Mouse (Mus musculus) spleen, adult 2 months (tissue): ENCODE results near the gene Dpp7. TPM values are rescaled to one million over a fixed set of nuclear protein-coding genes. Genes with fewer than 3 reads are reported as not detected.
A peak's percentile ranks its signal among the peaks of the same experiment; 100 is the strongest.

ENCODE experiments used
- DNase-seq, 2 experiments: peaks; one replicate each; pipeline versions ENCODE4 v3.0.0 to v3.0.0-alpha.2; 2012 to 2021; ENCODE audit warnings: low spot score in 2 of 2, low read depth in 1 of 2
- H3K27ac ChIP-seq: fragments of 200-500 bp; 2 replicates; pipeline ENCODE4 v1.5.1; 2012; ENCODE audit warnings: low read length, inconsistent platforms; ENCODE audit not compliant: insufficient read depth
- H3K27me3 ChIP-seq: fragments of 200-500 bp; 2 replicates; pipeline ENCODE4 v1.6.1; 2012; ENCODE audit warnings: mild to moderate bottlenecking, moderate library complexity, low read length, inconsistent platforms; ENCODE audit not compliant: control insufficient read depth, insufficient read depth
- H3K36me3 ChIP-seq: fragments of 200-500 bp; 2 replicates; pipeline ENCODE4 v1.6.1; 2012; ENCODE audit warnings: mild to moderate bottlenecking, low read length, inconsistent platforms; ENCODE audit not compliant: control insufficient read depth, insufficient read depth
- H3K4me1 ChIP-seq: fragments of 200-500 bp; 2 replicates; pipeline ENCODE4 v1.6.1; 2011; ENCODE audit warnings: inconsistent platforms; ENCODE audit not compliant: control insufficient read depth, insufficient read depth, insufficient read length
- H3K4me3 ChIP-seq: fragments of 200-500 bp; 2 replicates; pipeline ENCODE4 v1.5.1; 2011; ENCODE audit warnings: mild to moderate bottlenecking, inconsistent platforms; ENCODE audit not compliant: insufficient read depth, insufficient read length; ENCODE audit errors: extremely low read depth
- CTCF ChIP-seq: fragments of 200-500 bp; IDR thresholded peaks from 2 replicates; pipeline ENCODE4 v1.5.1; 2011; ENCODE audit warnings: mild to moderate bottlenecking, inconsistent platforms; ENCODE audit not compliant: insufficient read depth, insufficient read length, insufficient replicate concordance; ENCODE audit errors: extremely low read depth
- POLR2A ChIP-seq: fragments of 200-500 bp; IDR thresholded peaks from 2 replicates; pipeline ENCODE4 v1.6.1; 2011; ENCODE audit warnings: low read depth, low read length, inconsistent platforms
- WGBS: fragments of 180-500 bp; shearing (Covaris S2); methylation state at CpG from one replicate; pipeline ENCODE4 v1.1.7; 2018; 5-methylcytosine and 5-hydroxymethylcytosine counted together
- polyA plus RNA-seq: library from polyadenylated mRNA; depleted of rRNA; stranded (reverse); fragments of >200 nt; gene quantifications from 2 replicates; pipeline ENCODE4 v1.2.3, GENCODE M21; 2012

Gene Dpp7
- polyA plus RNA-seq, 1 experiment: 41.8 TPM

GRCm38 (mm10) chr2:25354211-25354610 lies 1.9 kb downstream of the Dpp7 start:
- WGBS: 90% methylated on average over 6 of the region's 6 CpGs
- H3K4me3 ChIP-seq: no peak overlapping the region
- no peak for TF ChIP-seq POLR2A
- TF ChIP-seq CTCF: no peak
- H3K27me3 ChIP-seq: no peaks in the 10 kb centered on the region
- H3K36me3 ChIP-seq: peaks cover 18% of the 10 kb centered on the region
- no peak overlapping the region for H3K27ac ChIP-seq
- no peak for DNase-seq
- H3K4me1 ChIP-seq: peaks cover 15% of the 10 kb centered on the region; the same call in 1 of the 2 replicates

- H3K27me3 ChIP-seq: no peaks in the 10 kb centered on the region
- 98% methylated on average over 3 of the region's 3 CpGs for WGBS
- no peak overlapping the region for H3K4me3 ChIP-seq
- peaks cover 6% of the 10 kb centered on the region; the same call in 1 of the 2 replicates for H3K4me1 ChIP-seq
- DNase-seq: no peak
- TF ChIP-seq POLR2A: no peak
- no peak for TF ChIP-seq CTCF
- H3K36me3 ChIP-seq: peaks cover 42% of the 10 kb centered on the region
- no peak overlapping the region for H3K27ac ChIP-seq
These were observed 5.5 kb downstream of the Dpp7 start for GRCm38 (mm10) chr2:25350701-25351100.

- no peak for DNase-seq
- no peaks in the 10 kb centered on the region for H3K4me1 ChIP-seq
- no peaks in the 10 kb centered on the region for H3K27me3 ChIP-seq
- H3K27ac ChIP-seq: no peak overlapping the region
- no peak overlapping the region for H3K4me3 ChIP-seq
- peaks cover 54% of the 10 kb centered on the region for H3K36me3 ChIP-seq
- no peak for TF ChIP-seq CTCF
- no peak for TF ChIP-seq POLR2A
- 96% methylated on average over 4 of the region's 4 CpGs for WGBS
These were observed 6.7 kb downstream of the Dpp7 start for GRCm38 (mm10) chr2:25349499-25349898.

GRCm38 (mm10) chr2:25348162-25348561 lies 8.0 kb downstream of the Dpp7 start:
- WGBS: 92% methylated on average over 7 of the region's 7 CpGs
- H3K4me1 ChIP-seq: no peaks in the 10 kb centered on the region
- no peak for DNase-seq
- TF ChIP-seq POLR2A: no peak
- no peak for TF ChIP-seq CTCF
- H3K27ac ChIP-seq: no peak overlapping the region
- H3K36me3 ChIP-seq: peaks cover 59% of the 10 kb centered on the region
- no peaks in the 10 kb centered on the region for H3K27me3 ChIP-seq
- H3K4me3 ChIP-seq: no peak overlapping the region

- Histone ChIP-seq H3K4me3 (no peak overlapping the region), H3K27me3 (no peaks in the 10 kb centered on the region), H3K27ac (no peak overlapping the region; the same call in 1 of the 2 replicates), H3K4me1 (peaks cover 2% of the 10 kb centered on the region; the same call in 1 of the 2 replicates), H3K36me3 (peaks cover 37% of the 10 kb centered on the region)
- DNase-seq: no peak
- TF ChIP-seq CTCF (no peak), POLR2A (no peak)
- WGBS: 47% methylated on average over 6 of the region's 6 CpGs
These were observed 17.9 kb downstream of the Dpp7 start for GRCm38 (mm10) chr2:25338303-25338702.

- H3K27ac ChIP-seq: no peak overlapping the region
- H3K36me3 ChIP-seq: peaks cover 19% of the 10 kb centered on the region
- DNase-seq: no peak
- H3K27me3 ChIP-seq: no peaks in the 10 kb centered on the region
- TF ChIP-seq POLR2A (no peak), CTCF (no peak)
- 90% methylated on average over 2 of the region's 2 CpGs for WGBS
- peaks cover 7% of the 10 kb centered on the region; the same call in 1 of the 2 replicates for H3K4me1 ChIP-seq
- H3K4me3 ChIP-seq: no peak overlapping the region
These were observed 22.6 kb downstream of the Dpp7 start for GRCm38 (mm10) chr2:25333569-25333968.

GRCm38 (mm10) chr2:25332286-25333160 lies 23.6 kb downstream of the Dpp7 start, which contains the start of gene Man1b1:
Man1b1 (plus strand) TSS chr2:25332338.
- WGBS: under 1% methylated on average over 78 of the region's 78 CpGs
- Histone ChIP-seq H3K27ac (peak within 1 kb of the TSS; percentile 84), H3K27me3 (no peaks in the 10 kb centered on the region), H3K4me3 (peak within 1 kb of the TSS; percentile 89), H3K36me3 (peaks cover 12% of the 10 kb centered on the region), H3K4me1 (peaks cover 7% of the 10 kb centered on the region; the same call in 1 of the 2 replicates)
- TF ChIP-seq CTCF: no peak; the same call in 1 of the 2 replicates
- peak; percentile 63 for TF ChIP-seq POLR2A
- peak; percentile 99 for DNase-seq
